Mouse (Mus musculus) urinary bladder, postnatal 4 days (tissue): ENCODE results near the gene Usp30.

Experiments
- DNase-seq, 2 experiments: peaks; one replicate each; pipeline ENCODE4 v3.0.0; 2021 to 2022; ENCODE audit warnings: low spot score in 2 of 2

Gene Usp30

DNA sequence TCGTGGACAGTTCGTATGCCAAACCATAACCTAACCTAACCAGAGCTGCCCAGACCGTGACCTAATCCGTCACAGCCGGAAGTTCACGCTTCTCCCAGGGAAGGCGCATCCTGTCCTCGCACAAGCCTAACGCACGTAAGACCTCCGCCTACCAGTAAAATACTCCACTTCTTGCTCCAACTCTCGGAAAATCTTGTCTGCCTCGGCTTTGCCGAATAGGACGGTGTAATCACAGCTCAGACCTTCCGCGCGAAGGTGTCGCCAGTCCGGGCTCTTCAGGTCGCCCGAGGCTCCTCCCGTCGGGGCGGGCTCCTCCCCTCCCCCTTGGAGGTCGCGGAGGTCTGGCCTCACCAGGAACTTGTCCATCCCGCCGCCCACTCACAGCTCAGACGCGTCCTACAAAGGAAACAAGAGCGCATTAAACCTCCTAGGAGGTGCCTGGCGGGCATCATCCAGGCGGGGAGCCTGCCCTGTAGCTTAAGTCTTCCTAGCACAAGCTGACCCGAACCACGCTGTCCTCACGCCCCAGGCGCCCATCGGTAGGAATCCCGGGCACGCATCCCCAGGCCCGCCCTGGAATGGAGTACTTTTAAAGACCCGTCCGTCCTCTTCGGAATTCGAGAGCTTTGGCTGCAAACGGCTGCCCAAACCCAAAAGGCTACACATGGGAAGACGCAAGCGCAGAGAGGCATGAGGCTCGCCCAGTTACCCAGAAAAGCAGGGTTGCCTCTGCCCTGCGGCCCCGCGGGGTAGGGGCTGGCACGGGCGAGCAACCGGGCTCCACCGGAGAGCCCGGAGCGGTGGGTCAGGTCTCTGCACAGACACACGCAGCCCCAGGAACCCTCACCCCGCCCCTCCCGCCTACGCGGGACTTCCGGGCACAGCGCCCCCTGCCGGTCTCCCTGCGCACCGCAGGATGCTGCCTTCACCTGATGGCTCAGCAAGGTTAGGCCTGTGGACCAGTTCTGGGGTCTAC, 62.4 kb downstream of the Usp30 start, which contains the start of gene Alkbh2:
TSS of gene Alkbh2 (minus strand) at position 845 of the 976 bp plus-strand sequence.
- peak; percentile 76 to 86 for DNase-seq

DNA sequence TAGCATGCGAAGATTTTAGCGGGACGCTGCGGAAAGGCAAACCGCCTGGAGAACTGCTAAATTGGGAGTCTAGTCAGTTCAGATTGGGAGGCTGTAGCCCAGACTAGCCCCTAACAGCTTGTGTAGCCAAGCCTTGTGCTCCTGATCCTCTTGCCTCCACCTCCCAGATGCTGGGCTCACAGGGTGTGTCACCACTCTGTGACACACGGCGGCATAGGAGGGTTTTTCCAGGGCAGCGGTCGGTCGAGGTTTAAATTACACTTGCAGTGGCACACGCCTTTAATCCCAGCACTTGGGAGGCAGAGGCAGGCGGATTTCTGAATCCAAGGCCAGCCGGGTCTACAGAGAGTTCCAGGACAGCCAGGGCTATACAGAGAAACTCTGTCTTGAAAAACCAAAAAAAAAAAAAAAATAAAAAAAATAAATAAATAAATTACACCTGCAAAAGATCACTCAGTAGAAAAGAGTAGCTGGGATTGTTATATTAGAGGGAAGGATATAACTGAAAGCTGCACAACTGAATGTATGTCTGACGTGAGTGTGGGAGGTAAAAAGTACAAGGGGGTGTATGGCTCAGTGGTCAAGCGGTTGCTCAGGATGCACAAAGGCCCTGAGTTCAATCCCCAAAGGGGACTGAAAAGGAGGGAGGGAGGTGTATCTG, 64.4 kb downstream of the Usp30 start:
- DNase-seq = no peak

DNA sequence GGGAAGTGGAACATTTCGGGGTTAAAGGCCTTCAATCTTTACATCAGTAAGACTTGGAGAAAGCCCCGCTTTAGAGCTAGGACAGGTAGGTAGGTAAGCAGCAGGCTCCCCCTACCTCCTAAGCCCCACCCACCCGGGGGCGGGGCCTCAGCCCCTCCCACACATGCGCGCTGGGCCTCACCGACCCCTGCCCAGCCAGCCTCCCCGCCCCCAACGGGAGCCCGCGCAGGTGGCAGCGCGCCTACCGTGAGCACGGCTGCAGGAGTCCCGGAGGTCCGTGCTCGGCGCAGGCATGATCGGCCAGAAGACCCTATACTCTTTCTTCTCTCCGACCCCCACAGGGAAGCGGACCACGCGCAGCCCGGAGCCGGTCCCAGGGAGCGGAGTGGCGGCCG, 64.9 kb downstream of the Usp30 start, which contains the start of gene Ung:
TSS of gene Ung (plus strand) at position 176 of the 395 bp plus-strand sequence.
- peak in 1 of 2 experiments; percentile 48 for DNase-seq

DNA sequence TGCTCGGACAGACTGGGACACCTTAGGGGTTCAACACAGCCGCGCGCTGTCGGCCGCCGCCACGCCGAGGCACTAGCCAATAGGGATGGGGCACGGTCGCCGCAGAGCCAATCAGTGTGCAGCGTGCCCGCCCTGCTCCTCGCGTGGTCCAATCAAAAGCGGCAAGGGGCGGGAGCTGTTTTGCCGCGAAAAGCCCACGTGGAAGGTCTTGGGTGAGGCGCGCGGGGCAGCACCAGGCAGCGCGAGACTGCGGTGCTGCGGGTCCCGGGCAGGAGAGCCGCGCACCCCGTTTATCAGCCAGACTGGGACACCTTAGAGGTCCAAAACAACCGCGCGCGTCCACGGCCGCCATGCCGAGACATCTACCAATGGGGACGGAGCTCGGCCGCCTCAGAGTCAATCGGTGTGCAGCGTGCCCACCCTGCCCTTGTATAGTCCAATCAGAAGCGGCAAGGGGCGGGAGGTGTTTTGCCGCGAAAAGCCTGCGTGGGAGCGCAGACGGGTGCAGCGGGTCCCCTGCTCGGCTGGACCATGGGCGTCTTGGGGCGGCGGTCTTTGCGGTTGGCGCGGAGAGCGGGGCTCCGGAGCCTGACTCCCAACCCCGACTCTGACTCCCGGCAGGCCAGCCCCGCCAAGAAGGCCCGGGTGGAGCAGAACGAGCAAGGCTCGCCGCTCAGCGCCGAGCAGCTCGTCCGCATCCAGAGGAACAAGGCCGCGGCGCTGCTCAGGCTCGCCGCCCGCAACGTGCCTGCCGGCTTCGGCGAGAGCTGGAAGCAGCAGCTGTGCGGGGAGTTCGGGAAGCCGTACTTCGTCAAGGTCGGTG, 65.6 kb downstream of the Usp30 start:
- DNase-seq = peak; percentile 90 to 93

DNA sequence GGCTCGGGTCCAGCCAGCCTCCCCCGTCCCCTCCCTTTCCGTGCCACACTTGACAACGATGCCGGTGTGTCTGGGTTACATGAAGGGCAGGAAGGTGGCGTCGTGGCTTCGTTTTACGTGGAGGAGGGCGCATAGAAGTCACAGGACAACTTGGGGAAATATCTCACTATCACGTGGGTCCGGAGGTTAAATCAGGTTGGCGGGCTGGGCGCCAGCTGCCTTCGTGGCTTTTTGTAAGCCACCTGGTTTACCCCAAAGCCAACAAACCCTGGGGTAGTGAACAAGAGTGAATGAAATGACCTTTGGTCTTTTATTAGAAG, 66.2 kb downstream of the Usp30 start:
- no peak for DNase-seq

DNA sequence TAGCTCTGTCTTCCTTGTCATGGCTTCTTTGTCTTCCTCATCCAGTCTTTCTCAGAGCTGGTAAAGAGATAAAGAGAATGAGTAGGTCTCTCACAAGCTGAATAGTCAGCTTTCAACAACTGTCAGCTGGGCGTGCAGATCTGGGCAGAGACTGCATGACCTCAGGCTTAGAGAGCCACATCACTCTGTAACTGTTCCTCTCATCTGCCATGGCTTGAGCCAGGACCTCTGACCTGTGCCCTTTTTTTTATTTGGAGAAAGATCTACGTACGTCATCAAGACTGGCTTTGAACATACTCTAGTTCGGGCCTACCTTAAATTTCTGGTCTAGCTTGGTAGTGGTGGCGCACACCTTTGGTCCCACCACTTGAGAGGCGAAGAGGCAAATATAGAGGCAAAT, 67.6 kb downstream of the Usp30 start:
- DNase-seq = no peak

DNA sequence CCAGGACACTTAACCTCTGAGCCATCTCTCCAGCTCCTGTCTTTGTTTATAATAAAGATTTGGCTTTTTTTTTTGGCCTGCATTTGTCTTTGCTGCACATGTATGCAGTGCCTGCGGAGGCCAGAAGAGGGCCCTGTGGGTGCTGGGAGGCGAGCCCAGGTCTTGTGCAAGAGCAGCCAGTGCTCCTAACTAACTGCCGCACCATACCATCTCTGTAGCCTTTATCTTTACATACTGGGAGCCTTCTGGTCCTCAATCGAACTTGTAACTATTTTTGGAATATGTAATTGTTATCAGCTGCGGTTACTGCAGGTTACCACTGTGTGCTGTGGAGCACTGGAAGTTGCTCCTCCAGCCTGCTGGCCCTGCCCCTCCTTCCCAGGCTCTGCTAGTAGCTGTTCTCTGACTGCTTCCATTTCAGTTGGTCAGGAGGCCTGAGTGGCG, 68.9 kb downstream of the Usp30 start:
- DNase-seq = peak; percentile 46 to 80

DNA sequence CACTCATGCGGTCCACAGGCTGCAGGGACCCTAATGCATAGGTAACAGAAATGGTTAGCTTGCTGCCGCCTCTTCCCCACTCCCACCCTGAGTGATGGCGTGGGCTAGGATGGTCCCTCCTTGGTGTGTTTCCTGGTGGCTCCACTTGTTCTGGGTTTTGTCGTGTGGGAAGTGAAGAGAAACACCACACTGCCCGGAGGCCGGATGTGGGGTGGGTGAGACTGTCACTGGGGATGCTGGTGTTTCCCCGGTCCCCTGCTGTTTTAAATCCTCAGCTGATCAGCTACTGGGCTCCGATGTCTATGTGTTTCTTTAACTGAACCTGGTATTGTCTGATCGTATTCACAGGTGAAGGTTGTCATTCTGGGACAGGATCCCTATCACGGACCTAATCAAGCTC, 70.3 kb downstream of the Usp30 start:
- DNase-seq = no peak

DNA sequence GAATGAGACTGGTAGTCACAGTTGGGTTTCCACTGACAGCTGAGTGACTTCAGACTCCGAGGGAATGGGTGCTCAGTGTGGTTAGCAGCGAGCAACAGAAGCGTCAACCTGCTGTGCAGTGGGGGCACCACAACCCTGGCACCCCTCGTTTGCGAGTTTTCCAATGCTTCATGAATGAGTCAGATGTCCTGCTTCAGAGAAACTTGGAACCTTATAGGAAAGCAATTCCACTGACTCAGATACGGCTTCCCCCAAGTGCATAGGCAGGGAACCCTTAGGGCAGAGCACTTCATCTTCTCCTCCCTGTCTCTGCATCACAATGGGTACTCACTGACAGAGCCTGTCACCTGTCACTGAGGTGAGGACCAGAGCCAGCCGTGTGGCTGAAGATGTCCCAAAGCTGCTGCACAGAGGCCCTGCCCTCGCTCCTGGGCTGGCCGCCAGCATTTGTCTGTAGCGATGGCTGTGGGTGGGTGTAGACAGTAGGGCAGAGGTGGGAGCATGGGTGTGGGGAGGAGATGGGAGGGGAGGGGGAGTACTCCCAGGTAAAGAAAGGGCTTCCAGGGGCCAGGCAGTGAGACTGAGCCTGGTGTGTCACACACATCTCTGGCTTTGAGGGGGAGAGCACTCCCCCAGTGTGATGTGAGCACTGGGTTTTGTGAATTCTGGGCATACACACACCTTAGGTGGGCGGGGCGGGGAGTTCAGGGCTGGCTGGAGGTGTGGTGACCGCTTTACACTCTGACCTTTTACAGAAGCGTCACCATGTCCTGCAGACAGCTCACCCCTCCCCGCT, 72.4 kb downstream of the Usp30 start:
- DNase-seq = no peak

DNA sequence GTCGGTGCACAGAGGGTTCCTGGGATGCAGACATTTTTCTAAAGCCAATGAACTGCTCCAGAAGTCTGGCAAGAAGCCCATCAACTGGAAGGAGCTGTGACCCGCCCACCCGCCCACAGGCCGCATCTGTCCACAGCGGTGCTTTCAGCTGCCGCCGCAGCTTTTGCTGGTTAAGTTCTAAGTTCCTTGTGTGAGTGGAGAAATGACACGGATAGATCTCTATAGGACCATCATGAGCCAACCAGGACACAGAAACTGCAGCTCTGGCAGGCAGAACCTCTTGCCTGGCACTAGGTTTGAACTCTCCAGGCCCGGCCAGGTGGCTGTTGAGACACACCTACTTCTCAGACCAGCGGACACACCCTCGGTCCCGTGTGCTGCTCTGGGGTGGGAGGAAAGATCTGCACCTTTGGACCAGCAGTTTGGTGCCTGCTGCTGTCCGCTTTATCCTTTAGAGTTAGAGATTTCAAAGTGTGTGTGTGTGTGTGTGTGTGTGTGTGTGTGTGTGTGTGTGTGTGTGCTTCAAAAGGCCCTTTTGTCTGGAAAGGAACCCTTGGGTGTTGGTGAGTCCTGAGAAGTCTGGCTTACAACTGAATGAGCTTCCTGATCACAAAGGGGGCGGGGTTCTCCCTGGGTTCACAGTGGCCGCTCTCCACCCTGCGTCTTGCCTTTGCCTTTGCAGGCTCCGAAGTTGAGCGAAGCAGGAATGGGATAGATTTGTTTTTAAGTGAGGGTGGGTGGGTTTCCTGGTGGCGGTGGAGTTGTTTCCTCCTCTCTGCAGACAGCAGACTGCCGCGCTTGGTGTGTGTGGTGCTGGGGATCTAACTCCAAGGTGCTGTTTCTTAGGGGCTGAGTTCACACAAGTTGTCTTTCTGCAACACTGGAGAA, 73.3 kb downstream of the Usp30 start:
- DNase-seq = no peak

DNA sequence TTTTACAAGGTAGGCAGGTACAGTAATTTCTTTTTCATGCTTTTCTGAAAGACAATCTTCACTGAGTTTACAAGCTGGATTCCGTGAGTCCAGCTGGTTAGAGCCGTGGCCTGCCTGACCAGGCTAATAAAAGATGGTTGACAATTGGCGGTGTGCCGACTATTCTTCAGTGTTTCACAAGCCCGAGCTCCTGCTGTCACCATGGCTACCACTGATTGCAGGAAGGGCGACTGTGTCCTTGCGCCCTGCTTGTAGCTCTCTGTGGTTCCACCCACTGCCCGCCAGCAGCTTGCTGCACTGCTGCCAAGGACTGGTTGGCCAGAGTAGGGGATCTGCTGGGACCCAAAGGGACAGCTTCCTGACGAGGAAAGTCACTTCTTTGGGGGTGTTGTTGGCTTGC, 73.9 kb downstream of the Usp30 start:
- DNase-seq = peak; percentile 67 to 77

DNA sequence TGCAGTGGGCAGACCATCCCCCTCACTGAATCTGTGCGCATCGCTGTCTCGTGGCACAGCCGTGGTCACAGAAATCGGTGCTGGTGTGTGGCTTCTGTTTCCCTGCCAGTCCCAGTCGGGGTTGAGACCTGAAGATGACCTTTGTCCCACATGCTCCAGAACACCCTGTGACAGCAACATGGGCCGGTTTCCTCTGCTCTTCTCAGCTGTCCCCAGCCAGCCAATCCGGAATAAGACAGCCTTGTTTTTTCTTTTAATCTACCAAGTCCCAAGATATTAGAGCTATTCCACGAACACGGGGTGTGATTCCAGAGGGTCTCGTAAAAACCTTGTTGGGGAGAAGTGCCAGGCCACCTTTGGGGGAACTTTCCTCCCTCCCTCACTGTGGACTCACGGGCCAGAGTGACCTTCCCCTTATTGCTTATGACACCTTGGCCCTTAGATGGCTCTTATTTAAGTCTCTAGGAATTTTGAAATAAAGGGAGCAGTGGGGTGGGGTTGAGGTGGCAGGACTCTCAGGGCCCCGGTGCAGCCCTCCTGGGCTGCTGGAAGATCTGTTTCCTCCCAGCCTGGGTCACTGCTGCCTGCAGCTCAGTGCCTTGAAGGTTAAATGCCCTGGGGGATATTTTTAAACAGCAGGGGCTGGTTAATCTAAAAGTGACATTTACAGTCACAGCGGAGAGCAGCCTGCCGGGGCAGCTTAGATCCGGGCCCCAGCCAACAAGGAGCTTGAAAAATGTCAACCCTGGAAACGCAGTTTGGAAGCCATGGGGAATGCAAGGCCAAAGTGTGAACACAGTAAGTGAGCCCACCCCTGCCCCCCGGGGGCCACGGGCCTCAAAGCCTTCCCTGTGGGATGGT, 81.0 kb downstream of the Usp30 start, which contains the start of gene Acacb:
TSS of gene Acacb (plus strand) at position 508 of the 861 bp plus-strand sequence.
- no peak for DNase-seq

DNA sequence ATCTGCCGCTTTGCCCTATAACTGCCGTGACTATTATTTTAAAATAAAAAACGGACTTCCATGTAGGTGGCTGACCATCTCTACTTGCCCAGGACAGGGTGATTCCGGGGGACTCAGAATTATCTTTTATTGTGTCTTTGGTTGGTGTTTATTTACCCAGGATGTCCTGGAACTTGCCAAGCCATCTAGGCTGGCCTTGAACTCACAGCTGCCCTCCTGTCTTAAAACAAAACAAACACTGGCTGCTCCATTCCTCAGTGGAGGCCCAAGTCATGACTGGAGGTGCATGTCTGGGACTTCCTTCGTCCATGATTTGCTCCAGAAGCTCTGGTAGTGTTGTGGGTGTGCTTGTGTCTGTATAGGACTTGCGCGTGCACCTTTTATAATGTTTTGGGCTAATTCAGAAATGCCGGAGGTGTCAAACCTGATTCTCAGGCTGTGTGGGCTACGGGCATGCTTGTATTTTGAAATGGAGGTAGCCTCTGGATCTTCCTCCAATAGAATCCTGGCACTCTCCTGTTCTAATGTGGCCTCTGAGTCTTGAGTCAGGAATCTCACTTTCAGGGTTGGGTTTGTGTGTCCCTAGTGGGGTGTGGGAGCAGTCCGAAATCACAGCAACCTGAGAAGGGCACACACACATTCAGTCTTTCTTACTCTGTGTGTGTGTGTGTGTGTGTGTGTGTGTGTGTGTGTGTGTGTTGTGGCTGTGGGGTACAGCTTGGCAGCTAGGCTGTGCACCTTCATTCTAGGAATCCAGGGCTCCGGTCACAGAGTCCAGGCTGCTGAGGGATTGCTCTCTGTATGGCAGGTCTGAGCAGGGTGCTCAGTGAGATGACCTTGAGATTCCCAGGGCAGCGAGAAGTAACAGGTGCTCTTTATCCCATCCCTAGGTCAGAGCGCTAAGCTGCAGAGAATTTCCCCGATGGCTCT, 82.0 kb downstream of the Usp30 start:
- DNase-seq = no peak

DNA sequence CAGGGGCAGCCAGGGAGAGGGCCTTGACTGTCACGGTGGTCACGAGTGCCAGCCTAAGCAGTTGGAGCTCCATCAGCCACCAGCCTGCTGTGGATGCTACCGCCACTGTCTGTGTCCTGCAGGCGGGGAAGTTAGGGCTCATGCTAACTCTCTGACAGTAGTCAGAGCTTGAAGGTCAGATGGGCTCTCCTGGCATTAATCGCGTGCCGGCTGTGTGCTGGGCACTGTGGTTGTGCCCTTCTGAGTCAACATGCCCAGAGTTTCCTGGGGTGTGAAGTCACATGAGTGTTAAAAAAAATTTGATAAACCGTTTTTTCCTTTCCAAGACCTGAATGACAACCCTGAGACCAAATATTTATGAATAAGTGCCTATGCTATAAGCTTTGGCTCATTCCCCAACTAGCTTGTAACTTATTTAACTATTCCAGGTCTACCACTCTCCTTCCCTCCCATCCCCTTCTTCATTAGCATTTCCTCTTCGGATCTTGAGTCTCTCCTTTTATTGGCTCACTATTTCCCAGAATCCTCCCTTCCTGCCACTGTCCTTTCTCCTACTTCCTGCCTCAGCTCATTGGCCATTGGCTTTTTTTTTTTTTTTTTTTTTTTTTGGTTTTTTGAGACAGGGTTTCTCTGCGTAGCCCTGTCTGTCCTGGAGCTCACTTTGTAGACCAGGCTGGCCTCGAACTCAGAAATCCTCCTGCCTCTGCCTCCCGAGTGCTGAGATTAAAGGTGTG, 87.3 kb downstream of the Usp30 start:
- DNase-seq = no peak

DNA sequence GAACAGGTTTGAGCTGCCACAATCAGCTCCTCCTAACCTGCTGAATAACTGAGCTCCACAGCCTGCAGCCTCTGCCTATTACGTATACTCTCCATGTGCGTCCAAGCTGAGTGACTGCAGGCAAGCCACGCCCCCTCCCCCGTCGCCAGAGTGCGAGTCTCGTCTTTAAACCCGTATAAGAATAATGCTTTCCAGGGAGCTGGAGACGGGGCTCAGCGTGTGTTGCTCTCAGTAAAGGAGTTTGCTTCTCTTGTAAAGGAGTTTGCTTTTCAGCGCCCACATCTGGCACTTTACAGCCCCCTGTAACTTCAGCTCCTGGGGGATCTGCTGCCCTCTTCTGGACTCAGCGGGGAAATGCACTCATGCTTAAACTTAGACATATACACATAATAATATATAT, 88.2 kb downstream of the Usp30 start:
- DNase-seq = no peak

DNA sequence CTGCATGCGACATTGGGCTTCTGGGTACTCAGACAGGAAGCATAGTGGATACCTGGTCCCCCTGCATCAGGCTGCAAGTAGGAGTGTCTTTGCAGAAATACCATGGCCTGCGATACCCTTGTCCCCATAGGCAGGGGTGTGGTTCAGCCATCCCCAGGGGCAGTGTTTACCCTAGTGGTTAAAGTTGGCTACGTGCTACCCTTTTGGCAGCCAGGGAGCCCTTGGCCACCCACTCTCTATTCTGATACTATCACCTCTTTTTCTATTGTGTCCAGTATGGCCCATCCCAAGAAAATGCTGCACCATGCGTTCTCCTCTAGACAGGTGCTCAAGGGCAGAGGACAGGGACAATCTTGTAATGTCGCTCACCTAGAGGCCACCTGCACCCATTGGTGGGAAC, 89.5 kb downstream of the Usp30 start:
- DNase-seq = no peak
